Mouse (Mus musculus) left cerebral cortex, adult 9 months (tissue): ENCODE data around the gene Rere.

Experiments used
- DNase-seq, 2 experiments: peaks; one replicate each; pipeline ENCODE4 v3.0.0; 2022; ENCODE audit warnings: low spot score in 2 of 2

Gene Rere

DNA sequence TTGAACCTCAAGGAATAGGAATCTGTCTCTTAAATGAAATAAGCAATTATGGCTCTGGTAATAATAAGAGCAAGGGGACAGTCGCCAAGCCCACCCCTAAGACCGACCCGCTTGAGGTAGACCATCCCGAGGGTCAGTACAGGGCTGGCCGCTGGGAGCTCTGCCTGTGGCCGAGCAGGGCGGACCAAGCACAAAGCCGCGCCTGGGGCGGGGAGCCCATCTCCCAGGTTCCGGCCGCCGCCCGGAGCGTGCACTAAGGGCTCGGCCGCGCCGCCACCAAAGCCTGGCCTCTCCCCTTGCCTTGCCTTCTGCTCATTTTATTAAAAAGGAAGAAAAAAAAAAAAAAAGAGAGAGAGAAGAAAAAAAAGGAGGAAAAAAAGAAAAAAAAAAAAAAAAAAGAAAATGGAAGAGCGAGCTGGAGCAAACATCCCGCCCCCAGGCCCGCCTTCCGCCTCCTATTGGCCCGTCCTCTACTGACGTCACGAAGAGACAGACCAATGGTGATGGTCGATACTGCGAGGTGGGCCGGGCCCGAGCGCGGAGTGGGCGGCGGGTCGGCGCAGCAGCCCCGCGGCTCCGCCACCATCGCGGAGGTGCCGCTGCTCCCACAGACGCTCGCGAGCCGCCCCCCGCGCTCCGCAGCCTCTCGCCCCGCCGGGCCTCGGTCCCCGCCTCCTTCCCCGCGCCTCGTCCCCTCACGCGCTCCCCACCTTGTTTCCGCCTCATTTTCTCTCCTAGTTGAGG is at the start of gene Rere:
Gene Rere, plus strand, starts transcription at position 629 of the 744 bp plus-strand sequence.
- peak; percentile 86 to 99 for DNase-seq

DNA sequence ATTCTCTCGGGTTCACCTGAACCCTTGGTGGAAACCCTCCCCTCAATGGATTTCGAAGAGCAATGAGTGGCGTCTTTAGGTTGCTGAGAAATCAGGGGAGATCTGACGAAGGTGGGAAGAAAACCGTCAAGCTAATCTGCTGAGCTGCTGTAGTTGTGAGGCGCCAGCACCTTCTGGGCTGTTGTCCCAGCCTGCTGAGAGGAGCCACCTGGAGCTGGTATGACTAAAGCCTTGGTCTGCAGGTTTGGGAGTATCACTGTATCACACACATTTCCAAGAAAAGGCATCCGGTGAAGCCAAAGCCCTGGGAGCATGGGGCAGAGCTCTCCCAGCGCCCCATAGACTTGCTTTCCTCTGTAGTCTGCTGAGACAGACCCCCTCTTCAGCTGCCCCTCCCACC is 49.6 kb upstream of the Rere start:
- peak in 1 of 2 experiments; percentile 63 for DNase-seq

DNA sequence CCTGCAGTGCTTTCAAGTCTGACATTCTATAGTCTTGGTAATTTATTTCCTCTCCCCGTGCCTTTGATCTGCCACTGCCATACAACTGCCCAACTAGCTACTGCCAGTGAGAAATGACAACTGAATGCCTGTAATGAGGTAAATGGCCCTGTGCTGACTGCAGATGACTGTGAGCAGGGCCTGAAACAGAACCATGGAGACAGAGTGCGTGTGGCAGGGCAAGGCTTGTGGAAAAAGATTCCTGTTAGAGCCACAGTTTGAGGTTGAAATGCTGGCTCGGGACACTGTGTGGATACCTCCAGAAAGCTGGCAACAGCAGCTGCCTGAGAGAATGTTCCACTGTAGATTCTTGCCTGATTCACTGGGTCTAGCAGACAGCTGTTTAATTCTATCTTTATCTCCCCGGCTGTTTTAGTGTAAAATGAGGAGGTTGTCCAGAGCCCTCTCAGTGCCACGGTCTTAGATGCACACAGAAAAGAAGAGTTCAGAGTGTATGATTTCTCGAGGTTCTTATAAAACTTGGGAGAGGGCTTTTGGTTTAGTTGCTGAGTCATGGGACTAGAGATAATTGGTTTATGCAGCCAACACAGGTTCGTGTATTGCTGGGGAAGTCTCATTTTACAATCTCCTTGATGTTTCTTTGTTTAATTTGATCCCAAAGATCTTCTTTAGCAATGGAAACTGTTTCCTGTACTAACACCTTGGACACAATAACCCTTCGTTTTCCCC is 46.7 kb upstream of the Rere start:
- peak in 1 of 2 experiments; percentile 52 for DNase-seq

DNA sequence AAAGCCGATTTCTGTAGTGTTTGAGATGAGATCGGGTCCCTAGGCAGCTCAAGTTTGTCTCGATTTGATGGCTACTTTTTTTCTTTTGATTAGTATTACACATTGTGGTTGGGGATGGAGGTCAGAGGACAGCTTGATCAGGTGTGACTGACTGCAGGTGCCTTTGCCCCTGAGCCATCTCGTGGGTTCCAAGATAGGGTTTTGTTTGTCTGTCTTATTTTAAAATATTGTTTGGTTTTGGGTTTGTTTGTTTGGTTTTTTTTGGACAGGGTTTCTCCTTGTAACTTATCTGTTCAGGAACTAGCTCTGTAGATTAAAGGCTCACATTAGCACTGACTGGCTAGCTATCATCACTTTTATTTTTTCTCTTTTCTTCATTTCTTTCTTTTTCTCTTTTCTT is 45.9 kb upstream of the Rere start:
- DNase-seq: no peak

DNA sequence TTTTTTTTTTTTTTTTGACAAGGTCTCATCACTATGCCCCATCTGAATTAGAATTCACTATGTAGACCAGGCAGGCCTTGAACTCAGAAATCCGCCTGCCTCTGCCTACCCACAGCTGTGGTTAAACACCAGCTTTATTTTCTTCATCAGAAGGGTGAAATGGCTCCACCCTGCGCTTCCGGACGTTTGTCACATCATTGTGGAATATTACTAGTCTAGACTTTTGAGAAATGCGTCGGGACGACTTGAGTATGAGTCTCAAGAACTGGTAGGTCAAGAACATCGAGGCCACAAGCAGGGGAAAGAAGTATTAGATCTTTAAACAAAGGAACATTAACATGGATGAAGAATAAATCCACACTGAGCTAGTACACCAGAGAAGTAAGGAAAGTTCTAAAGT is 45.4 kb upstream of the Rere start:
- no peak for DNase-seq

DNA sequence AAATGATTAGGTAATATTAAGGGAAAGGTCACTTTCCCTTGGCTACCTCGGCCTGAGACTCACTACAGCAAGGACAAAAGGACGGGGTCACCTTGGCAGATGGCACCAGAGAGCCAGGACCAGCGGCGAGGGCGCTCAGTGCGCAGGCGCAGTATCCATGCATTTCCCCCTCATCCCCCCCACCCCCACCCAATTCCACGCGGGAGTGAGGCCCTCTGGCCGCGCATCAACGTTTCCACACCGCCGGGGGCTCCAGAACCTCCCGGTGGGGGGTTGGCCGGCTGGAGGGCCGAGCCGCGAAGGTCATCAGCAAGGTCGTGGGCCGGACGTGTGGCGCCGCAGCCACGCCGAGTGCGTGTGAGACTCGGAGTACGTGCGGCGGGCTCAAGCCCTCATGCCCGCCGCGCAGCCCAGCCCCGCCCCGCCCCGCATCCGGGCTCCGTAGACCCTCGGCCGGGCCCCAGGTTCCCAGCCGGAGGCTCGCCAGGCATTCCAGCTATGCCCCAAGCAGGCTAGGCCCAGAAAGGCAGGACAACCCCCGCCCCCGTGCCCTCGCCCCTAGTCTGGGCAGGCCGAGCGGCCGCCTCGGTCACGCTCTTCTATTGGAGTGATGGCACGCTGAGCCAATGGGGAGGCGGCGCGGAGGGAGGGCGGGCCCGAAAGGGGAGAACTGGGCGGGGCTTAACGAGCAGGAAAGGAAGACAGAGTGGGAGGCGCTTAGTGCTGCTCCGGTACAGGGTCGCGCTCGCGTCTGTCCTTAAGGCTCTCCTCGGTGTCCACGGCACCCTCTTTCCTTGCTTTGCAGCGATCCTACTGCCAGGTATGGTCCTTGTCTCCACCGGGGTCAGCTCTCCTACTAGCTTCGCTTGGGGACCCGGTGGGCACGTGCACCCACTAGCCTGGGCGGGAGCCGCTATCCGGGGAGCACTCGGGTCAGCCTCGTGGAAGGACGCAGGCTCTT is 44.6 kb upstream of the Rere start, which contains the start of gene Eno1:
Gene Eno1, plus strand, starts transcription at position 201 of the 961 bp plus-strand sequence.
- peak; percentile 74 to 96 for DNase-seq

DNA sequence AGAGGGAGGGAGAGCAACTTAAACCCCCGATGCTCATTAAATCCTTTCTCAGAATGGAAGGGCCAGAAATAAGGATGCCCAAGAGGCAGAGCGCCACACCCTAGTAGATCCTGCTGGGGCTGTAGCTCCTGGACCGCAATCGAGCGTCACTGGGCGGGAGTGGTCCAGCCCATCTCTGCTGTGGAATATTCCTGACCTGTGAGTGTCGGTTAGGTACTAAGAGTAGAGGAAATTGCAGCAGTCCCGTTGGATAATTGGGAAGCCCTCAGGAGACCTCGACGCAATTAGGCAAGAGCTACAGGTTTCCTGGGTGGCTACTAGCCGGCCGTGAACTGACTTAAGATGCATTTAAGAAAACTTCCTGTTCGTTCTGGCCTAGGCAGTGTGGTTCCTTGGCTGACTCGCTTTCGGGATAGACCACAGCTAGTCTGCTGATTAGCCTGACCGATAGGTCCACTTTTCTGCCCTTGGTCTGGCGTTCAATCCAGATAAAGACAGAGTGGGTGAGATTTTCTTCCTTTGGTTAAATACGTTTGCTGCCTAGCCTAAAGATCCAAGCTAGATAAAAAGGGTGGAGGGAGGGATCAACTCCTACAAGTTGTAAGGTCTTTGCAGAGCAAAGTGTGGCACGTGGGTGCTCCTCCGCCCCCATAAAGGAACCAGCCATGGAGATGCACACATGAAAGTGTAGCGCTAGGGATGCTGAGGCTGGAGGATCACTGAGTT is 43.6 kb upstream of the Rere start:
- no peak for DNase-seq

DNA sequence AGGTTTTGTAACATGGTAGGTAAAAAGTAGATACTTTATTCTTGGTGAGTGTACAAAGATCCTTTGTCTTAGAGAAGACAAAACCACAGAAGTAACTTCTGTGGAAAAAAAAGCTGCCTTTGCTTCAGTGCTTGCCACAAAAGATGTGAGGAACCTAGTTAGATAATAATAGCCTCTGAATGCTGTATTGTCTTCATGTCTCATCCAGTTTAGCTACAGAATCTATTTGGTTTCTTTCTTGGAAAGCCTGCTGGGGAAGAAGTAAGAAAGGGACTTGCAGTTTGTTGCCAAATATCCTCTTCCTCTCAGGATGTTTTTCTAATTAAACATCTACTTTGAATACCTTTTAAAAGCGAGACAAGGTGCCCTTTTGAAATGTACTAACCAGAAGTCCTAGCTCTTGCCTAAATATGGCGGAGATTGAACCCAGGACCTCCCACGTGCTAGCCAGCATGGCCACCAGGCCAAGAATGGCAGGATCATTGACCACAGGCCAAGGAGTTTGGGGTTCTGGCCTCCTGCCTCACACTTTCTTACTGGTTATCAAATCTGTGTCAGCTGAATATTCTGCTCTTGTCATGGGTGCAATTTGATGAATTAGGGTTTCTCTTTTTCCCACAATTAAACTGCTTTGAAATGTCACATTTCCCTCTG is 42.9 kb upstream of the Rere start:
- DNase-seq: no peak

DNA sequence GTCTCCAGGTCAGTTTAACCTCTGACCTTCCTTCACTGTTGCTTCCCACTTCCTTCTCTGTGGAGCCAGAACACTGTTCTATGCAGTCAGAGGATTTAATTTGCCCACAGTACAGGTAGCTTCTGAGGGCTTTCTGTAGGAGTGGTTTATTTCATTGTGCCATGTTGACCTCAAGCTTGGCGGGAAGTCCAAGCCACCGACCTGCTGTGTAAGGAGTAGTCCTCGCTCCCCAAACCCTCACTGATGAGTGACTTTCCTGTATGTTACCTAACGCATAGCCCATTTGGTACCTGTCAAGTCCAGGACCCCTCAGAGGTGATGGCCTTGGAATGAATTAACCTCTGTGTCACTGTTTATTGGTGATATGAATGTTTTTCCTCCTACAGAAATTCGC is 42.4 kb upstream of the Rere start:
- no peak for DNase-seq

DNA sequence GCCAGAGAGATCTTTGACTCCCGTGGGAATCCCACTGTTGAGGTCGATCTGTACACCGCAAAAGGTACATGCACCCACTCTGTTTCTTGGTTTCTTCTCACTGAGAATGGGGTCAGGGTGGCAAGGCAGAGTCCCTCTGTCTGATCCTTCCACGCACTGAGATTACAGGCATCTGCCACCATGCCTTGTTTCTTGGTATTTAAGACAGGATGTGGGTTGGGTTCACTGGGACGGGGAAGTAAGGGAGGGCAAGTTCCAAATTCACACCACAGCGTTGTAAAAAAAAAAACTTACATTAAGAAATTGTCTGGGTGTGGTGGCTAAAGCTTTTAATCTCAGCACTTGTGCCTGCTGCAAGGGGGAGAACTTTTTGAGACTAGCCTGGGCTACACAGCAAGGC is 41.9 kb upstream of the Rere start:
- DNase-seq: no peak

DNA sequence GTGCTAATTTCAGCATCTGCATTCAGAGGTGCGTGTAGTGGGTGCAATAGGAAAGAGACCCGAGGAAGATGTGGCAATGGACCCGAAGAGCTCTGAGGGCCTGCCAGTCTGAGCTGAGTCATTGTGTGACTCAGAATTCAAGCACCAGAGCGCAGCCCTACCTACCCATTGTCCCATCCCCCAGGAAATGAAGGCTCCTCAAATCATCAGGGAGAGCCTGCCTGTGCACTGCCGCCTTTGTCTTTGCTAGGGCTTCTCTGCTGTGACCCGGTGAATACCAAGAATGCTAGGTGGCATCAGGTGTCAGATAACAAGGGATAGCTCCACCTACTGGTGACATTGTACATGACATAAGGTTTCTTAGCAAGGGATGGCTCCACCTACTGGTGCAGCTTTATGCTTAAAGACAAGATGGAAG is 41.5 kb upstream of the Rere start:
- DNase-seq: peak; percentile 71 to 87

DNA sequence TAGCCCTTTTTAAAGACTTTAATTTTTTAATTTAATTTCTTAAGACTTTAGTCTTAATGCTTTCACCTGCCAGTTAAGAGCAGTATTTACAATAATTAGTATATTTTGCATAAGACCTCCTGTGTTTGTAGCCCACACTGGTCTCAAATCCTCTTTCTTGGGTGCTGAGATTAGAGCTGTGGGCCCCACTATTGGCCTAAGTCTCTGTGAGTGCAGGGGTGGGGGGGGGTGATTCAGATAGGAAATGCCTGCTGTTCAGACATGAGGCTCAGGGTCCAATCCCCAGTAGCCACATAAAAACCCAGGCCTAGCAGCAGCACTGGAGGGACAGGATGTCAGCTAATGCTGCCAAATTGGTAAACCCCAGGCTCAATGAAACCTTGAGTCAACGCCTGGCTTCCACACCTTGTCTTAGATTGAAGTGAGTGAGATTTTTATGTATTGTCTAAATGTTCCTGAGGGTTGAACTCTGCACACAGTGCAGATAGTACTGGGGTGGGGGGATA is 41.0 kb upstream of the Rere start:
- no peak for DNase-seq

DNA sequence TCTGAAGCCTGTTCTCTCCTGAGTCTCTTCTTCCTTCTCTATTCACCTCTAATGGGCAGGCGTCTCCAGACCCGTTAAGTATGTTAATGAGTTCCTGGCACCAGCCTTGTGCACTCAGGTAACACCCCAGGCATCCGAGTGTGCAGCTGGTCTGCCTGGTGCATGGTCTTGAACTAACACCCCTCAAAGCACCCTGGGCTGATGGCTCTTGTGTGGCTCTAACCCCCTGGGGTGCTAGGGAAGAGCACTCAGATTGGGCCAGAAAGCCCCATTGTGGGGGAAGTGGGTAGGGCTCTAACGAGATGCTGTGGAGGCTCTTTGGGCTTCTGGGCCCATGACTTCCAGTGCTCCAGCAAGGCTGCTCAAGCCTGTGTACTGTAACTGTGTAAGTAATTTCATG is 39.7 kb upstream of the Rere start:
- no peak for DNase-seq

DNA sequence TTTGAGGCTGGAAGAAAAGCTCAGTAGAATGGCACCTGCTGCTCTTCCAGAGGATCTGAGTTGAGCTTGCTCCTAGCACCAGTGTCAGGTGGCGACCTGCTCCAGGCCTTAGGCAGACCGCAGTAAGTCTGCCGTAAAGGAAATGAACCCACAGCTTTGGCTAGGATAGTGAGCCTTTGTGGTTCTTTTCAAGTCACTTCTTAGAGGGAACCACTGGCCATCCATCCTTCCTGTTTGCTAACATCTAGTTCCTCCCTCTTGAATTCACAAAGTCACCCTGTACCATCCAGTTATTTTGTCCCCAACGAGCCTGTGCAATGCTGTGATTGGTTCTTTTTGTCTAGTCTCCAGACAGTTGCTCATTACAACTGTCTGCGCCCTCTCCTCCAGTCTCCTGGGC is 38.7 kb upstream of the Rere start:
- no peak for DNase-seq

DNA sequence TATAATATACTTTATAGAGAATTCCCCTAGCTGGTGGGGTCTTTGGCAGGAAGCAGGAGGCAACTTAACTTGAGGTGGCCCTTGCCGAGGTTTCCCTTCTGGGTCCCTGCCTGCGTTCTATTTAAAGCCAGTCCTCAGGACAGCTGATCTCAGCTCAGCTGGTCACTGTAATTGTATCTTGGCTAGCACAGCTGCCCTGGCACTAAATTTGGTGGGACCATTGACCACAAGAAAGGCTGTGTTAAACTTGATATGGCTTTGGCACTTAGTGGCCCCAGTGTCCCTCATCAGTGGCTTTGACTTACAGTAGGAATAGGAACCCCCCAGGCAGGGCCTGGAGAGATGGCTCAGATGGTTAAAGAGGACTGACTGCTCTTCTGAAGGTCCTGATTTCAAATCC is 35.6 kb upstream of the Rere start:
- no peak for DNase-seq

DNA sequence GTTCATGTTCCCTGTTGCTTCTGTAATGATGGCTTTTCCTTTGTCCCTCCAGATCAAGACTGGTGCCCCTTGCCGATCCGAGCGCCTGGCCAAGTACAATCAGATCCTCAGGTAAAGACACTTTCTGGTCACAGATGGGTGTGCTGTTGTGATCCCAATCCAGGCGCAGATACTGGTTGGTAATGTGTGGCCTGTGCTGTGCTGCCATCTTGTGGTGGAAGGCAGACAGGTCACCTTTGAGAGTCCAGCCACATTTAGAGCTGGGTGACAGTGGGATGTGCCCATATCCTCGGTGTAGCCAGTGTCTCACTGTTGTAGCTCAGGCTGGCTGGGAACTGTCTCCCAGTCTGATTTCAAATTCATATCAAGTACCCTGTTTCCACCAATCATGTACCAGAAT is 33.4 kb upstream of the Rere start:
- DNase-seq: peak in 1 of 2 experiments; percentile 80

DNA sequence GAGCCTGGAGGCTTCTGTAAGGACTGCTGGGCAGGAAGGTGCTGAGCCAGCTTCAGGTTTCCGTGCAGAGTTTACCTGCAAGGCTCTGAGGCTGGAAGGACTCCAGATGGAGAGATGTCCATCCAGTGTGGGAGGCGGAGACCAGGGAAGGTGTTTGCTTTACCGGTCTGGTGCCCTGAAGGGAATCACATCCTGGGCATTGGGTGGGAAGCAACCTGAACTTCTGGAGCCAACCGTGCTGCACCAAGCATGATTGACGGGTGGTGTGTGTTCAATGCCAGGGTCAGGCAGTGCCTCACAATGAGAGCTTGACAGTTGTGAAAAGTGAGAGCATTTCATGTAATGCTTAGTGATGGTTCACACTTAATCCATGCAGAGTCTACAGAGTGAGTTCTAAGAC is 32.5 kb upstream of the Rere start:
- no peak for DNase-seq

DNA sequence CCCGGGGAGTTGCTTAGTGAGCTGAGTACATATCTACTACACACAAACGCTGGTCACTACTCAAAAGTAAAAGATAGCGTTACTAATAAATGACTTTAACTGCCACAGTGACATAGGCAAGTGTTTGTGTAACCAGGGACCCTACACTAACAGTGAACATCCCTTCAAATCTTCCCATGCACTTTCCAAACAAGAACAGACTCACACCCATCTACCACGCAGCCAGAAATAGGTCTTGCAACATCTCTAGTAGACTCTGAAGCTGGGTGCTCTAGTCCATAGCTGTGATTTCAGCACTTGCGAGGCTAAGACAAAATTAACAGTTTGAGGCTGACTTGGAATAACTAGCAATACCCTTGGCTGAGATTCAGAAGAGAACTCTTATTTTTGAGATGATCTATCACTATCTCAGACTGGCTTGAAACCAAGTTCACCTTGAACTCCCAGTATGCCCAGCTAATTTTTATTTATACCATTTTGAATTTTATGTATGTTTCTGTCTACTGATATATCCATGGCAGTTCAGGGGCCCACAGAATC is 31.6 kb upstream of the Rere start:
- DNase-seq: no peak

DNA sequence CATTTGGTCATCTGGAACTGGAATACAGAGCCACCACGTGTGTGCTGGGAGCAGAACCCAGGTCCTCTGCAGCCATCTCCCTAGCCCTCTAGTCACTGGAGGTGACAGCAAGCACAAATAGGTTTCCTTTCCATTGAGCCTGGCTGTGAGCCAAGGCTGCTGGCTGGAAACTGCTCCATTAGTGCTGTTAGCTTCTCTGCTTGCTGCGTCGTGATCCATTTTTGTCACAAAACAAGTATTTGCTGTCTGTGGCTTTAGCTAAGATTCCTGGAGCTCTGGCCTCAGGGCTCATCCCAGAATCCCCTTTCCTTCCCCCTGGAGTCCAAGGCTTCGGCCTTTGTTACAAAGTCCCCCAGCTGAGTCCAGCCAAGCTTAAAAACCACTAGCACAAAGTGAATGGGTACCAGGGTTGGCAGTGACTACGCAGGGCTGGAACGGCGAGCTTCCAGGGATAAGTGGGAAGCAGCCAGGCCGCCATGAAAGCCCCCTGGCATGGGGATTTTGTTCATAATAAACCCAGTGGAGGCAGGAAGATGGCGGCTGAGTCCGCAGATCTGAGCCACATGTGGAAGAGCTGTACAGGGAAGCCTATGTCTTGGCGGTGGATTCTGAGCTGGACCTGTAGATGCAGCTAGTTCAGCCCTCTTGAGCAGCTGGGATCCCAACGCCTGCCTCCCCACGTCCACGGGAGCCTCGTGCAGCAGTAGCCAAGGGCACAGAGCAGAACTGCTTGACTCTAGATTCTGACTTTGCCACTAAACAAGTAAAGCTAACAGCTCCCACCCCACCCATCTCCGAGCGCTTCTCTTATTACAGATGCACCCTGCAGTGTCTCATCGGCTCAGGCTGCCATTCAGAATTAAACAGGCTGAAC is 30.7 kb upstream of the Rere start:
- DNase-seq: no peak
